Mouse (Mus musculus): Measurements from ENCODE around the gene Dok3.

DNA sequence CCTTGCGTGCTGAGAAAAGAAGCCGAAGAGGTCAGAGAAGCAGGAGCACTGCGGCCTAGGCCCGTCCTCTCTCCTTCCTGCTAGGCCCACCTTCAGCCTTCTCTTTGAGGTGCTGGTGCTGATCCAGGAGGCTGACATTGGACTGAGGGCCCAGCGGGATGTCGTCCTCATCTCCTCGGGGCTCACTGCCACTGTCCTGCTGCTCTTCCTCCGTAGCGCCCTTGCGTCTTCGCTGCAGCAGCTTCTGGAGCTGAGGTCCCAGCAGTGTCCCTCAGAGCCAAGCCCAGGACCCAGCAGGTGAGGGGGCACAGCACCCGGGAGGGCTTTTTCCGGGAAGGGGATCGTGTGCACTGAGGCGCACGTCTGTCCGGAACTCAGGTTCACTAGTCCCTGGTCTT, 6.7 kb upstream of the Dok3 start:
- TF ChIP-seq CTCF (IDR thresholded peaks at IDR 0.05; ENCODE audit: low read depth) (no peak), EP300 (IDR thresholded peaks at IDR 0.05; ENCODE audit: low read depth) (no peak)

Data from liver, postnatal 0 days (tissue).